Mouse (Mus musculus): ENCODE measurements around the gene B4galt7. TPM values are rescaled to one million over a fixed set of nuclear protein-coding genes. Genes with fewer than 3 reads are reported as not detected.
"Not testable (repeated sequence)": the region's sequence is repeated elsewhere in the genome, so short reads cannot be mapped to it uniquely, and the experiment has no call there.

Gene B4galt7
- polyA plus RNA-seq, 1 experiment from 2014 or later: 34.0 TPM

- Histone ChIP-seq H3K9me3 (no peaks in the 10 kb centered on the region), H3K36me3 (0 out of 2 replicates have a peak, but pooled peaks cover 10% of the 10 kb centered on the region), H3K27me3 (no peaks in the 10 kb centered on the region), H3K4me3 (no peak overlapping the region), H3K9ac (no peak overlapping the region), H3K4me2 (no peak overlapping the region), H3K27ac (no peak overlapping the region), H3K4me1 (peaks cover 18% of the 10 kb centered on the region)
- 76% methylated on average over 2 of the region's 2 CpGs for WGBS
- no peak for ATAC-seq (ENCODE audit: insufficient number of reproducible peaks, low FRiP score, low TSS enrichment, low read depth)
Measured at GRCm38 (mm10) chr13:55571977-55572376, 27.7 kb upstream of the B4galt7 start.

- H3K4me1 ChIP-seq: peaks cover 18% of the 10 kb centered on the region
- no peak within 1 kb of the TSS for H3K9ac ChIP-seq
- 0 out of 2 replicates have a peak, but pooled peaks cover 3% of the 10 kb centered on the region for H3K36me3 ChIP-seq
- no peak within 1 kb of the TSS for H3K4me2 ChIP-seq
- no peak within 1 kb of the TSS for H3K27ac ChIP-seq
- WGBS: 98% methylated on average over 2 of the region's 2 CpGs
- no peak for ATAC-seq (ENCODE audit: insufficient number of reproducible peaks, low FRiP score, low TSS enrichment, low read depth)
- no peaks in the 10 kb centered on the region for H3K9me3 ChIP-seq
- H3K4me3 ChIP-seq: no peak within 1 kb of the TSS
- no peaks in the 10 kb centered on the region for H3K27me3 ChIP-seq
Measured at GRCm38 (mm10) chr13:55573432-55573831, 26.3 kb upstream of the B4galt7 start, which contains the start of gene Tmed9. Gene Tmed9, plus strand, starts transcription at chr13:55573732.

- WGBS: 58% methylated on average over 5 of the region's 5 CpGs
- no peak overlapping the region for H3K4me3 ChIP-seq
- H3K4me2 ChIP-seq: no peak overlapping the region
- H3K4me1 ChIP-seq: peaks cover 13% of the 10 kb centered on the region
- no peak overlapping the region for H3K27ac ChIP-seq
- H3K27me3 ChIP-seq: no peaks in the 10 kb centered on the region
- no peak for ATAC-seq (ENCODE audit: insufficient number of reproducible peaks, low FRiP score, low TSS enrichment, low read depth)
- no peak overlapping the region for H3K9ac ChIP-seq
- no peaks in the 10 kb centered on the region for H3K9me3 ChIP-seq
- H3K36me3 ChIP-seq: 0 out of 2 replicates have a peak, but pooled peaks cover under 1% of the 10 kb centered on the region
Measured at GRCm38 (mm10) chr13:55574321-55574720, 25.4 kb upstream of the B4galt7 start.

GRCm38 (mm10) chr13:55575932-55576331 is 23.8 kb upstream of the B4galt7 start:
- Histone ChIP-seq H3K27me3 (no peaks in the 10 kb centered on the region), H3K27ac (no peak overlapping the region), H3K4me3 (no peak overlapping the region), H3K9me3 (no peaks in the 10 kb centered on the region), H3K9ac (no peak overlapping the region), H3K4me2 (no peak overlapping the region), H3K4me1 (peaks cover 5% of the 10 kb centered on the region; the same call in 1 of the 2 replicates), H3K36me3 (no peaks in the 10 kb centered on the region)
- 60% methylated on average over 5 of the region's 5 CpGs for WGBS
- no peak for ATAC-seq (ENCODE audit: insufficient number of reproducible peaks, low FRiP score, low TSS enrichment, low read depth)

GRCm38 (mm10) chr13:55576872-55577271 is 22.8 kb upstream of the B4galt7 start:
- H3K9ac ChIP-seq; H3K36me3 ChIP-seq; H3K9me3 ChIP-seq; ATAC-seq (ENCODE audit: insufficient number of reproducible peaks, low FRiP score, low TSS enrichment, low read depth); H3K4me2 ChIP-seq; H3K4me1 ChIP-seq; H3K27me3 ChIP-seq; H3K27ac ChIP-seq; H3K4me3 ChIP-seq: not testable (repeated sequence)
- 81% methylated on average over 7 of the region's 7 CpGs for WGBS

GRCm38 (mm10) chr13:55578086-55578485 is 21.6 kb upstream of the B4galt7 start:
- WGBS: 79% methylated on average over 4 of the region's 4 CpGs
- H3K36me3 ChIP-seq: no peaks in the 10 kb centered on the region
- H3K27me3 ChIP-seq: 0 out of 2 replicates have a peak, but pooled peaks cover 3% of the 10 kb centered on the region
- H3K27ac ChIP-seq: no peak overlapping the region
- H3K9ac ChIP-seq: no peak overlapping the region
- ATAC-seq (ENCODE audit: insufficient number of reproducible peaks, low FRiP score, low TSS enrichment, low read depth): no peak
- no peaks in the 10 kb centered on the region for H3K4me1 ChIP-seq
- no peaks in the 10 kb centered on the region for H3K9me3 ChIP-seq
- no peak overlapping the region for H3K4me3 ChIP-seq
- H3K4me2 ChIP-seq: no peak overlapping the region

GRCm38 (mm10) chr13:55591961-55592490 is 7.7 kb upstream of the B4galt7 start:
- Histone ChIP-seq H3K4me3 (no peak overlapping the region), H3K9me3 (no peaks in the 10 kb centered on the region), H3K4me2 (no peak overlapping the region), H3K36me3 (peaks cover 26% of the 10 kb centered on the region), H3K27ac (no peak overlapping the region), H3K9ac (no peak overlapping the region), H3K4me1 (peaks cover 11% of the 10 kb centered on the region), H3K27me3 (no peaks in the 10 kb centered on the region)
- no peak for ATAC-seq (ENCODE audit: insufficient number of reproducible peaks, low FRiP score, low TSS enrichment, low read depth)
- WGBS: 72% methylated on average over 4 of the region's 4 CpGs

GRCm38 (mm10) chr13:55592512-55593253 is 7.0 kb upstream of the B4galt7 start:
- peak; percentile 97 for ATAC-seq (ENCODE audit: insufficient number of reproducible peaks, low FRiP score, low TSS enrichment, low read depth)
- peak overlapping the region; percentile 80 for H3K9ac ChIP-seq
- H3K4me2 ChIP-seq: peak overlapping the region; percentile 56
- H3K4me3 ChIP-seq: peak overlapping the region; percentile 70
- 5% methylated on average over 29 of the region's 29 CpGs for WGBS
- H3K27me3 ChIP-seq: no peaks in the 10 kb centered on the region
- peaks cover 32% of the 10 kb centered on the region for H3K36me3 ChIP-seq
- no peaks in the 10 kb centered on the region for H3K9me3 ChIP-seq
- H3K4me1 ChIP-seq: peaks cover 11% of the 10 kb centered on the region
- H3K27ac ChIP-seq: peak overlapping the region; percentile 74

GRCm38 (mm10) chr13:55593254-55593747 is 6.4 kb upstream of the B4galt7 start:
- H3K36me3 ChIP-seq: peaks cover 39% of the 10 kb centered on the region
- peak overlapping the region; percentile 56 for H3K4me2 ChIP-seq
- peak overlapping the region; percentile 80 for H3K9ac ChIP-seq
- WGBS: under 1% methylated on average over 31 of the region's 31 CpGs
- H3K9me3 ChIP-seq: no peaks in the 10 kb centered on the region
- no peaks in the 10 kb centered on the region for H3K27me3 ChIP-seq
- ATAC-seq (ENCODE audit: insufficient number of reproducible peaks, low FRiP score, low TSS enrichment, low read depth): 0 out of 2 replicates have a peak, but pooled peaks have one; percentile 33
- H3K4me3 ChIP-seq: peak overlapping the region; percentile 70
- H3K4me1 ChIP-seq: peaks cover 11% of the 10 kb centered on the region
- peak overlapping the region; percentile 74 for H3K27ac ChIP-seq

GRCm38 (mm10) chr13:55595375-55595774 is 4.3 kb upstream of the B4galt7 start:
- peaks cover 41% of the 10 kb centered on the region for H3K36me3 ChIP-seq
- no peak overlapping the region for H3K27ac ChIP-seq
- H3K9me3 ChIP-seq: no peaks in the 10 kb centered on the region
- WGBS: 88% methylated on average over 12 of the region's 12 CpGs
- no peaks in the 10 kb centered on the region for H3K27me3 ChIP-seq
- no peak overlapping the region for H3K4me2 ChIP-seq
- no peak overlapping the region for H3K4me3 ChIP-seq
- peaks cover 16% of the 10 kb centered on the region for H3K4me1 ChIP-seq
- no peak overlapping the region for H3K9ac ChIP-seq
- no peak for ATAC-seq (ENCODE audit: insufficient number of reproducible peaks, low FRiP score, low TSS enrichment, low read depth)

- H3K9me3 ChIP-seq: no peaks in the 10 kb centered on the region
- no peak overlapping the region for H3K9ac ChIP-seq
- H3K4me2 ChIP-seq: no peak overlapping the region
- peaks cover 41% of the 10 kb centered on the region for H3K36me3 ChIP-seq
- H3K4me3 ChIP-seq: no peak overlapping the region
- WGBS: 95% methylated on average over 12 of the region's 12 CpGs
- no peak overlapping the region for H3K27ac ChIP-seq
- H3K4me1 ChIP-seq: peaks cover 23% of the 10 kb centered on the region
- ATAC-seq (ENCODE audit: insufficient number of reproducible peaks, low FRiP score, low TSS enrichment, low read depth): no peak
- no peaks in the 10 kb centered on the region for H3K27me3 ChIP-seq
Measured at GRCm38 (mm10) chr13:55596802-55597201, 2.9 kb upstream of the B4galt7 start.

- 21% methylated on average over 9 of the region's 9 CpGs for WGBS
- no peak for ATAC-seq (ENCODE audit: insufficient number of reproducible peaks, low FRiP score, low TSS enrichment, low read depth)
- peak overlapping the region; percentile 63 for H3K4me2 ChIP-seq
Measured at GRCm38 (mm10) chr13:55600657-55601056, 961 bp downstream of the B4galt7 start.

More at GRCm38 (mm10) chr13:55600657-55601056, 961 bp downstream of the B4galt7 start:
- peaks cover 51% of the 10 kb centered on the region for H3K36me3 ChIP-seq
- H3K9ac ChIP-seq: peak overlapping the region; percentile 67
- peak overlapping the region; percentile 75 for H3K4me3 ChIP-seq
- H3K27me3 ChIP-seq: no peaks in the 10 kb centered on the region
- H3K9me3 ChIP-seq: no peaks in the 10 kb centered on the region
- H3K4me1 ChIP-seq: peaks cover 16% of the 10 kb centered on the region
- H3K27ac ChIP-seq: no peak overlapping the region

All from limb, embryonic 15.5 days (tissue).